Mouse (Mus musculus) heart, adult 11 months (tissue): ENCODE measurements around the gene Carmil2.

Experiments used
- DNase-seq: peaks from one replicate; pipeline ENCODE4 v3.0.0; 2022

Carmil2 gene

GRCm38 (mm10) chr8:105727397-105728124 lies 41.5 kb downstream of the Carmil2 start:
- peak; percentile 99 for DNase-seq

- DNase-seq: no peak
These were observed 46.1 kb downstream of the Carmil2 start for GRCm38 (mm10) chr8:105732186-105732585.

- no peak for DNase-seq
These were observed 53.1 kb downstream of the Carmil2 start for GRCm38 (mm10) chr8:105739216-105739615.

GRCm38 (mm10) chr8:105743301-105743700 lies 57.2 kb downstream of the Carmil2 start:
- DNase-seq: no peak
